Mouse (Mus musculus) ES-CJ7 (cell line): Measurements from ENCODE around the gene Mettl7a3.

Experiments used
- DNase-seq: peaks from one replicate; pipeline ENCODE4 v3.0.0; 2011; ENCODE audit warnings: low read depth, low spot score

Mettl7a3 gene

DNA sequence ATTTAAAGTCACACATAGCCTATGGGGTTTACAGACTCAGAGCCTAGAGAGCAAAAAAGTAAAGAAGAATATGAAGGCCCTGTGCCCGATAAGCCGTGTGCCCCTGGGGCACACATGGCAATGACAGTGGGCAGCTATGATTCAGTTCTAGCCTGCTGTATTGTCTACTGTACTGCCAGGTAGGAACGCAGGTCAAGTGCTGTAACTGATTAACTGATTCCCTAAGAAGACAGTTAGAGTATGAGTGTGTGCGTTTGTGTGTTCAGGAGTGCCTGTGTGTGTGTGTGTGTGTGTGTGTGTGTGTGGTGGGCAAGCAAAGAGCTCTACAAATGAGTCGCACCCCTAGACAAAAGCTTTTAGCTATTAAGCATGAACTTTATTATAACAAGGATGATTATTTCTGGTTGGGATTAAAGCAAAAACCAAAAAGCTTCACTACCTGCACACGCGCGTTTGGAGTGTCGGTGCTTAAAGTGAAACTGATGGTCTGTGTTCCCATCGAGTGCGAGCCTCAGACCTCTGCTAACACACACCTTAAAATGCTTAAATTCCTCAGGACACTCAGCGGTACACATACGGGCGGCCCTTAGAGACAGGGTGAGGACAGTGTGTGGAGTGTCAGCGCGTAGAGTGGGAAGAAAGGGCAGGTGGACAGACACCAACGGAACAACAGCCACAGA is 53.0 kb downstream of the Mettl7a3 start:
- DNase-seq, result no peak

DNA sequence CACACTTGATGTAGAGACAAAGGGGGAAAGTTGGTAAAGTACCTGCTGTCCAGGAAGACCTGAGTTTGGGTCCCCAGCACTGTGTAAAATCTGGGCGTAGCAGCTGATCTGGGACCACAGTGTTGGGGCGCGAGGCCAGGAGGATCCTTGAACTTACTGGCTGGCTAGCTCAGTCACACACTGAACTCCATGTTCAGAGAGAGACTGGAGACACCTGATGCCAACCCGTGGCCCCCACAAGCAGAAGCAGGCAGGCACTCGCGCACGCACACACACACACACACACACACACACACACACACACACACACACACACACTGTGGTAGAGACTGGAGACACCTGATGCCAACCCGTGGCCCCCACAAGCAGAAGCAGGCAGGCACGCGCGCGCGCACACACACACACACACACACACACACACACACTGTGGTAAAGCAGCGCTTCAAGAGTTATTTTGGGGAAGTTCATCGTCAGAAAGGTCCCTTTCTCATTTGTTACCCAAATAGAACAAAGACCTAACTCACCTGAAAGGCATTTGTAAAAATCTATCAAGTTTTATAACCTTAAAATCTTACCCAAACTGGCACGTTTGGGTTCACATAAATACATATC is 53.6 kb downstream of the Mettl7a3 start:
- DNase-seq, result no peak

DNA sequence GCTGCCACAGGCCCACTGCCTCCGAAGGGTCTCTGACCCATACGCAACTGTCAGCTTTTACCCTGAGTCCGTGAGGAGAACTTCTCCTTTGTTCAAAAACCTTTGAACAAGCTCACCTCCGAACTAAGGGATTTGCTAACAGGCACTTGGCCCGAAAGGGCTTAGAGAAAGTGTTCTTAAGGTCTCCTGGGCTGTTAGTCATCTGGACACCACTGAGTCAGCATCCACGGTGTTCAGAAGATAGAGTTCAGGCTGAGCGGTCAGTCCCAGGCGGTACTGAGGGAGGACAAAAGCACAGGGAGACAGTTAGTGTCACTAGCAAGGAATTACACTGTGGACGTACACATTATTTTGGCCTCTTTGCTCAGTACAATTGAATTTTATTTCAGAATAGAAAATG is 54.2 kb downstream of the Mettl7a3 start:
- DNase-seq, result no peak
